Mouse (Mus musculus) CH12.LX (cell line): ENCODE results near the gene Gapt.

ENCODE experiments used
- CHD1 ChIP-seq: IDR thresholded peaks from 2 replicates; pipeline ENCODE4 v1.6.1; 2012; ENCODE audit warnings: low read depth, low read length, improper control_type of control experiment, inconsistent platforms
- CTCF ChIP-seq, 2 experiments: IDR thresholded peaks in 1 of 2; conservative IDR thresholded peaks in 1 of 2; 2 replicates each; pipeline ENCODE4 v1.5.1; 2011 to 2012; ENCODE audit warnings: low read depth in 2 of 2, low read length in 2 of 2, improper control_type of control experiment in 1 of 2, inconsistent platforms in 1 of 2, mild to moderate bottlenecking in 1 of 2, moderate library complexity in 1 of 2
- E2F4 ChIP-seq: IDR thresholded peaks from 2 replicates; pipeline ENCODE4 v1.6.1; 2011; ENCODE audit warnings: low read depth, low read length, improper control_type of control experiment; ENCODE audit not compliant: insufficient replicate concordance
- EP300 ChIP-seq: IDR thresholded peaks from 2 replicates; pipeline ENCODE4 v1.6.1; 2011; ENCODE audit warnings: low read length, improper control_type of control experiment
- MEF2A ChIP-seq: IDR thresholded peaks from 2 replicates; pipeline ENCODE4 v1.6.1; 2014; ENCODE audit warnings: low read depth, mild to moderate bottlenecking, inconsistent platforms, low read length, improper control_type of control experiment, borderline replicate concordance
- NRF1 ChIP-seq: IDR thresholded peaks from 2 replicates; pipeline ENCODE4 v1.6.1; 2014; ENCODE audit warnings: low read depth, mild to moderate bottlenecking, inconsistent platforms, low read length, improper control_type of control experiment, moderate library complexity
- POLR2A ChIP-seq: IDR thresholded peaks from 2 replicates; pipeline ENCODE4 v1.6.1; 2011; ENCODE audit warnings: low read depth, mild to moderate bottlenecking, improper control_type of control experiment, low read length

- no peak for TF ChIP-seq CTCF (conservative IDR thresholded peaks at IDR 0.05 in 1 of 2, IDR thresholded peaks at IDR 0.05 in 1 of 2; ENCODE audit: low read depth in 2 of 2, low read length in 2 of 2)
- no peak for TF ChIP-seq POLR2A
- no peak for TF ChIP-seq NRF1
- no peak for TF ChIP-seq MEF2A
- no peak for TF ChIP-seq EP300
- no peak for TF ChIP-seq E2F4
- TF ChIP-seq CHD1 = no peak
Measured at GRCm38 (mm10) chr13:110342602-110343001, 14.4 kb downstream of the Gapt start.
